In genomic region chr10:107436967-107437366, GRCm38 (mm10) we compare ENCODE assay signal across 20 mouse cellular contexts. TPM values are rescaled to one million over a fixed set of nuclear protein-coding genes. Genes with fewer than 3 reads are reported as not detected.
"Had no signal": no experiment of that assay in that cellular context is flagged by ENCODE, and none has a peak within 500 bp of the region (broad histone marks: within the 10 kb centered on the region; RNA-seq: fewer than 3 reads in every experiment).

No protein-coding gene starts in this region.

- H3K4me2 ChIP-seq: limb, embryonic 15.5 days; liver, embryonic 11.5 days; lung, embryonic 14.5 days; neural tube, embryonic 12.5 days; neural tube, embryonic 15.5 days had no signal

- DNase-seq: kidney, adult 11 months; kidney, adult 8-10 months; kidney, postnatal 14 days; kidney, postnatal 4 days; layer of hippocampus, adult 9-11 months; liver, postnatal 0 days; lung, embryonic 14.5 days; thymus, adult 18-20 months; thymus, postnatal 36 days had no signal

- H3K36me3 ChIP-seq: limb, embryonic 15.5 days; neural tube, embryonic 12.5 days; neural tube, embryonic 15.5 days had no signal

- ATAC-seq: liver, postnatal 0 days; lung, postnatal 0 days had no signal

- H3K9ac ChIP-seq: limb, embryonic 15.5 days; liver, embryonic 14.5 days; liver, postnatal 0 days; lung, embryonic 14.5 days; neural tube, embryonic 12.5 days; neural tube, embryonic 15.5 days had no signal

- H3K4me3 ChIP-seq: limb, embryonic 15.5 days; neural tube, embryonic 12.5 days; neural tube, embryonic 15.5 days had no signal

- H3K27ac ChIP-seq: limb, embryonic 15.5 days; liver, embryonic 14.5 days; macrophage; neural tube, embryonic 12.5 days; neural tube, embryonic 15.5 days had no signal

- H3K4me1 ChIP-seq: limb, embryonic 15.5 days; neural tube, embryonic 12.5 days; neural tube, embryonic 15.5 days had no signal

- H3K9me3 ChIP-seq: limb, embryonic 15.5 days; neural tube, embryonic 12.5 days; neural tube, embryonic 15.5 days had no signal

- H3K27me3 ChIP-seq: limb, embryonic 15.5 days; neural tube, embryonic 12.5 days; neural tube, embryonic 15.5 days had no signal

RNA-seq across cellular contexts. Expression of gene Myf5, which starts 49.0 kb away (rescaled TPM):
- polyA plus RNA-seq: liver, postnatal 0 days; macrophage; small intestine, adult 2 months; spleen, adult 2 months; testis, adult 2 months had no signal

RNA-seq across cellular contexts. Expression of gene Myf6, which starts 57.6 kb away (rescaled TPM):
- polyA plus RNA-seq: liver, embryonic 14.5 days; liver, postnatal 0 days; macrophage; small intestine, adult 2 months; spleen, adult 2 months; urinary bladder, adult 2 months had no signal
